Mouse (Mus musculus): ENCODE results near the gene Zmynd11.

Gene Zmynd11

DNA sequence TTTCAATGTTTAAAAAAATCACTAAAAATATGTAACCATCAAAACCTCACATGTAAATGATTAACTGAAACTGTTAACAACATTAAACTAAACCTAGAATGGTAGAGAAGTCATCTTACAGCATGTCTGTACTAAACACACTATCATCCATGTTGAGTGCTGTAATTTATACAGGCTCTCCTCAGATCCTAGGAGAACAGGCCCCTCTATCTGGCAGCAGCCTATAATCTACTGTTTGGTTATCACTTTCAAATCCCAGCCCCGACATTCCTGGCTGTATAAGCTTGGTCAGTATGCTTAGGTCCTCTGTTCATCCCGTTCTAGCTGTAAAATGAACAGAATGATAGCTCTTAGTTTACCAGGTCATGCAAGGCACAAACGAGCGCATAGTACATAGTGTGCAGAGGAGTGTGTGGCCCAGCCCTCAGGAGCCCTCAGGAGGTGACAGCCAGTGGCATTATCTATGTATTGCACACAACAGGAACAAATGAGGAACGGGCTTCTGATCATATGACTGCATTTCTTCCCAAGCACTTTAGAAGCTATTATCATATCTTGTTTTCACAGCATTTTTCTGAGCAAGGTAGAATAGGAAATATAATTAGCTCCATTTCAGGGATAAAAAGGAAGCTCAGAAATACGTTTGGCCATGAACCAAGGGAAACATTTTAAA is 51.5 kb downstream of the Zmynd11 start:
- DNase-seq = no peak

DNA sequence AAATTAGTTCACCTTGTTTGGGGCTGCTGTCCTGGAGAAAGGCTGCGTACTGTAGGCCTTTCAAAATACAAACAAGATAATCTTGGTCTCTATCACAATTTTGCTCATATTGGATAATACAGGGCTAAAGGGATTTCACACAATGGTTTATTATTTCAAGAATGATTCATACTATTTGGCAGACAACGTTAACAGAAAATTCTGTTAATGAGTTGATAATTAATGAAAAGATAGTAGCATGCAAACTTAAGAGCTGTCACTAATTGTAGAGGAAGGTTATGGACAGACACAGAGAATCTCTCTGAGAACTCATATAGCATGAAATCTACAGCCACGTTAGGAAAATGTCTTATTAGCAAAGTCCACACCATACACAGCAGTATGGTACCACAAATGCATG is 52.2 kb downstream of the Zmynd11 start:
- no peak for DNase-seq

DNA sequence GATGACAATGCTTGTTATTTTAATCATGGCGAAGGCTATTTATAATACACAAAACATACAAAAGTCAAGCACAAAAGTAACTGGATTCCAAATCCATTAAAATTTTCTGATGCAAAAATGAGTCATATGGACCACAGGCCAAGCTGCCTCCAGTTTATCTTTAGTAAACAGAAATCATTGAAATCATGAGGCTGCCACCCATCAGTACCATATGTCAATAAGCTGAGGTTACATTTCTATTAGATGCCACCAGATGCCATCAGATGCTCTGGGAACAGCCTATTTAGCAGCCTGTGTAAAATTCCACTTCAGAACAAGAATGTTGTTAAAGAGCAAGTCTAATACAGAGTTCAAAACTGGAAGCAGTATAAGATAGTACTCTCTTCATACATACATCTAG is 52.7 kb downstream of the Zmynd11 start:
- no peak for DNase-seq

DNA sequence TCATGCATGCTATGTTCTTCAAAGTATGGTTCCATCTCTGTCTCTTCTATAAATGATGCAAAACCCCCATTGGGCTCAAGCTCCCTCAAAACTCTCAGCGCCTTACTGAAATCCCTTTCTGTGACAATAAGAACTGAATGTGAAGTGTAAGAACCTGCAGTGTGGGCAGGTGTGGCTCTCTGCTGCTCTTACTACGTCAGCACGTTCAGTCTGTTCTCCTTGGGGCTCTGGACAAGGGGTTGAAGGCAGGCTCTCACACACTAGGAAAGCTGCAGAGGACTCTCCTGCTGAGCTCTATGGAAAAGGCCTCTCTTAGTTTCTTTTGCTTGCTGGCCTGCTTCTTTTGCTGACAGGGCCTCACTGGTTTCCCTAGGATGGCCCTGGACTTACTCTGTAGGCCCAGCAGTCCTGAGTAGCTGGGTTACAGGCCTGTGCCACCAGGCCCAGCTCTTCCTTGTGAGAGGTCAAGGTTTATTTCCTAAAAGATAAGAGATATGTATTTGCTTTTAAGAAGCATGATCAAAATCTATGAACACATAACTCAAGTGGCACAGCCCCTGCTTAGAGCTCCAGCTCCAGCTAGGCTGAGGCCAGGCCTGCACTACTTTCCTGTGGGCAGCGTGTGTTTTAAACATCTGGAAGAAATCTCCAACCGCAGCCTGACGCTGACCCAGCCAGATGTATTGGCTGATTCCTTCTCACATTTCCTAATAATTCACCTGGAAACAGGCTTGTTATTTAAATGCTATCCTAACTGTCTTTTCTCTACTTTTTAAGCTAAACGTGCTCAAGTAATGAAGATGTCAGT is 56.5 kb downstream of the Zmynd11 start:
- no peak for DNase-seq

DNA sequence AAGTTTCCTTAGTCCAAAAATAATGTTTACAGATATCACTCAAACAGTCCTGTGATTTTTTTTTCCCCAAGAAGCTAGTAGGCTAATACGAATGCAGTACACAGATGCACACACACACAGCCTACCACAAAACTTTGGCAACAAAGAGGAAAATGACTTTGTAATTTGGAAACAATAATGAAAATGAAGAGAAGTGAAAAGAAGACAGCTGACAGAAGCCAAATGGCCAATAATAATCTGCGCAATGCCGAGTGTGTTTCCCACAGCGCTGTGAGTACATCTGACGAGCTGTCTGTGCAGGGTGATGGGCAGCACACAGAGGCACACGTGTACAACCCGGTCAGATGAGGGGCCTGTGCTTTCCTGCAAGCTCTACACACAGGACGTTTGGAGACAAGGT is 58.4 kb downstream of the Zmynd11 start:
- DNase-seq = no peak

DNA sequence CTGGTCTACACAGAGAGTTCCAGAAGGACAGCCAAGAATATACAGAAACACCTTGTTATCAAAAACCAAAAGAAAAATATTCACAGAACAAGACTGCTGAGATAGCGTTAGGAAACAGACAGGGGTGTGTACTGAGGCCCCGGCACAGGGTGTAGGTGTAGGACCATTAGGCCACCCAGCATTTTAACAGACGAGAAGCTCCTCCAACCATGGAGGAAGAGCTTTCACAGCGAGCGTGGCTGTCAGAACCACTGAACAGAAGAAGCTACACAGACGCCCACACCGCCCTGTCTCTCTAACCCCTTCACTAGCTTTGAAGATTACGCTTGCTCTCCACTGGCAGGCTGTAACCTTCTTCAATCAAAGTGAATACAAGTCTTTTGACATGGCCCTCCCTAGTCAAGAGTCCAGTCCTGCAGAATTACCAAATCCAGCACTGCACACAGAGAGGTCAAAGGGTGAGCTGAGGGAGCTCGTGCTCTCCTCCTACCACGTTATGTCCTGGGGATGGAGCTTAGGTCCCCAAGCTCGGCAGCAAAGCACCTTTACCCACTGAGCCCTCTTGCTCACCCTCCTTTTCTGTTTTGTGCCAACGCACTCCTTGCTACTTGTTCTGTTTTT is 62.4 kb downstream of the Zmynd11 start:
- no peak for DNase-seq

DNA sequence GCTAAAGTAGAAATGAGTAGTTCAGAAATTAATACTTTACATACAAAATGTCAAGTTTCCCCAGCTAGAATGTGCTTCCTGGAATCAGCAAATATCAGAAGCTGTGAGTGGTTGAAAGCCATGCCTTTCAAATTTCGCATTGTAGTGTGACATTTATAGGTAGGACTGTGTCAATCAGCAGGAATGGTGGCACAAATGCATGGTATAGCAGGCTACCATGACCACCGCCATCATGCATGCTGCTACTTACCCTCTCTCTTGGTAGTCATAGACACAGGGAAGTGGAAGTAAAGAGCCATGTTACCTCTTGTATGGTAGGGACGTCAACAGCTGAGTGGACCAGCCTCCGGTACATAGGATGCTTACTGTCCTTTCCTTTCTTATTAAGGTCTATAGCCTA is 67.8 kb downstream of the Zmynd11 start:
- no peak for DNase-seq

DNA sequence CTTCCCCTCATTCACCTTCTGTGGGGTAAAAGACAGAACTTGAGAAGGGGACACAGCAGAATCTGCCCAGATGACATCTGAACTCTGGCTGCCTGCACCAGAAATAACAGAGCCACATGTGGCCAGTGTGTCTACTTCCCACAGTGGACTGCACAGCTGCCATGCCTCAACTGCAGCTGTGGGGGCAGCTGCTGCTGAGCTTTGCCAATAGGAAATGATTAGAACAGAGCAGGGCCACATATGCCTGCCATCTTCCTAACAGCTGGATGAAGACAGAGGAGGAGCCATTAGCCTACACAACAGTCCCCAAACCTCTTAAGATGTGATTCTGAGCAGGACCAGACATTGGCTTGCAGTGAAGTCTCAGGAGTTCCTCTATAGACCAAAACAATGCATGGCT is 69.3 kb downstream of the Zmynd11 start:
- peak; percentile 52 to 53 for DNase-seq

DNA sequence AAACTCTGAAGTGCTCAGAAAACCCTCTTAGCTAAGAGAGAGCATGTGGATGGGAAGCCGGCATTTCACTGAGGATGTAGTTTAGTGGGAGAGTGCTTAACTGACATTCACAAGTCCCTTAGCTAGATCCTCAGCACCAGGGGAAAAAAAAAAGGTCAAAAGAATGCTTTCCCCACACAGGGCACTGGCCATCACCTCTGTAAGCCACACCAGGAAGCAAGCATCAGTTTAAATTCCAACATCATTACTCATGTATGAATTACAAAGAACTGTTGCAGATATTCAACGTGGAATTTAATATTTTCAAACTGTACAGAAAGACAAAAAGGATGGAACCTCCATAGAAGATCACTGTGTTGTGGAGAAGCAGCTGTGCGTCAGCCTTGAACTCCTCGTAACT is 69.7 kb downstream of the Zmynd11 start:
- no peak for DNase-seq

DNA sequence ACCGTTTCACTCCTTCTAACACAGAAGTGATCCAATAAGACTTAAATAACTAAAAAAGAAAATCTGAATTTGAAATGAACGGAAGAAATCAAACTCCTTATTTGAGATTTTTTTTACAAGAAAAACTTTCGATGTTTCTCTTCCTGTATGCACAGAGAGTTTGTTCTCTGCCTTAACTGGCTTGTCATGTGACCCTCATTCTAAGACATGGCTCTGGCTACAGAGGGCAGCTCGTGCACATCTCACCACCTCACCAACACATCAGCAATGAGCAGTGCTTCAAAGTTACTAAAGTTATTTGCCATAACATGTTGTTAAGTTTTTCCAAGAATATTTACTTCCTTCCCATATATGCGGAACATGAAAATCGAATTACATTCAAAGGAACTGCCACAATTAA is 70.5 kb downstream of the Zmynd11 start:
- no peak for DNase-seq

DNA sequence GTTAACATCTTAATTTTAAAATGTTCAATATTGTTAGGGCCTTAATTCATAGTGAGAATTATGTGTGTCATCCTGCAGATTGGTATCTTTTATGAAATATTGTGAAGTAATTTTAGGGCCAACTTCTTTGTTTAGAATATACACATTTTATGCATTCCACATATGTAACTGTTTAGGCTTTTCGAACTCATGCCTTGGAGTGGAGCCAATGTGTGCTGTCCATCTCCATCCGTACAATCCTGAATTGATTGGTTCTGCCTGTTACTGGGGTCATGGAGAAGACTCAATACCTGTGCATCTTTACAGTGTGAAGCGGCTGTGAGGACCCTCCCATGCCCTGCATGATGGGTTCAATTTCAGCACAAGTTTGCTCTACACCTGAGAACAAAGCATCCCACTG is 72.3 kb downstream of the Zmynd11 start:
- DNase-seq = no peak

DNA sequence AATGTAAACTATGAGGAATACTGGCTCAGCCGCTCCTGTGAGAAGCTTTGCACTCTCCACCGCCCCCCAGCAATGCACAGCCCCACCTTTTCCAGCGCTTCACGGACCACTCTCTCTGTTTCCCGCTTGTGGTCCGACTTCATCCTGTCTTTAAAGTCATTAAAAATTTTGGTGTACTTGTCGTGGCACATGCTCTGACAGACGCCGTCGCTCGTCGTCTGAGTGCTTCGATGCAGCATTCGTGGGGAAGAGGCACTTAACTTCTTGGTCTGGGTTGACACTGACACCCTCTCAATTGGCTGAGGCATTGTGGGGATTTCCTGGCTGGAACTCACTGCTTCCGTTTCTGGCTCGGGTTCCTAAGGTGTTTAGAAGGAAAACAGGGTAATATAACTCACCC is 75.8 kb downstream of the Zmynd11 start:
- DNase-seq = no peak

DNA sequence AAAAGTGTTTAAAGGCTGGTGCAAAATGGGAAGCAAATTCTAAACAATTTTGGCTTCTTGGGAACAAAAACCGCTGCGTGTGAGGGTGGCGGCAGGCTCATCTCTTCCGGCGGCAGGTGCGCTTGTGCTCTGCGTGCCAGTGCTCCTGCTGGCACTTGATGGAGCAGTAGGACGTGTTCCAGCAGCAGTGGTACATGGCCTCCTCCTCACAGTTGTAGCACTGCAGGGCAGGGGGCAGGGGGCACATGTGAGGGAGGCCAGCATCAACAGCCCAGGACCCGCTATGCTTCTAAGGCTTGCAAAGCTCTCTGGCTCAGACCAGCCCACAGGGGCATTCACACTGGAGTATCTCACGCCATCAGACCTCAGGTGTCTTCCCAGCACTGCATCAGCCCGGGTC is 78.4 kb downstream of the Zmynd11 start:
- DNase-seq = no peak

DNA sequence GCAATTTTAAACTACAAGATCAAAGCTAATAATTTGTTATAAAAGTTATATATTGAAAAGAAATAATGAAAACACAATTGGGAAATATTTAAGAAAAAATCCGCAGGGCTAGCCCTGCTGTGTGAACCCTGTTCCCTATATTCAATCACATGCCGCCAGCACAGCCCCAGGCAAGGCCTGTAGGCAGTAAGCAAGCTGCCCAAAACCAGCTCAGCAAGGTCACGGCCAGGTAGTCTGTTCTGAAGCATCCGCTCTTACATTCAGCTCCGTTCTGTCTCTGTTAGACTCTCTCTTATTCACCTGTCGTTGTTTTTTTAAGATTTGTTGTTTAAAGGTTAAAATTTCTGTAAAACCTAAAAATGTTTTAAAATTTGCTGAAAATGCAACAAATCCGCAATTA is 78.9 kb downstream of the Zmynd11 start:
- DNase-seq = no peak

DNA sequence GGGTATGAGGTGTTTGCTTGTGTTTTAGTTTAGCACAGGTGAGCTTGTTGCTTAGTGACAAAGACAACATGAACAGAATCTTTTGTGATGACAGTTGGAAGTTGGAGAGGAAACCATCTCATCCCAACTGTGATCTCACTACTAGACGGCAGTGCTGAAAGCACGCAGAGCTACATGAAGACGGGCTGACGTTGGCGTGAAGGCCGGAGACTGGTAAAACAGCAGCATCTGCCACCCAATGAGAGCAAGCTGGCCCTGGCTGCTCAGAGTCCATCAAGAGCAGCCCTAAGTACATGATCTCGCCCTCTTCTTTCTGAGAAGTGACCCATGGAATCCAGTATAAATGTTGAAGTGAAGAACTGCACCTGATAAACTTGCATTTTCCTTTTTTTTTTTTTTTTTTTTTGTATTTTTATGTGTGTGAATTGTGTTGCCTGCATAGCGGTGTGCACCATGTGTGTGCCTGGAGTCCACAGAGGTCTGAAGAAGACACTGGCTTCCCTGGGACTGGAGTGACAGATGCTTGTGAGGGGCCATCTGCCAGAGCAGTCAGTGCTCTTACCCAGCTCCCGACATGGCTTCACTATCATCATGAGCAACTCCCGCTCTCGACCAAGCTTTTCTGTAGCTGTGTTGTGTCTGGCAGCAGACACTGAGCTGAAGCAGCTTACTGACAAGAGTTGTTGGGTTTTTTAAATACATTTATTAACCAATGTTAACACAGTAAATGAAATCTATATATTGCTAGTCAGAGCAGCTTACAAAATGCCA is 80.8 kb downstream of the Zmynd11 start:
- DNase-seq = no peak

DNA sequence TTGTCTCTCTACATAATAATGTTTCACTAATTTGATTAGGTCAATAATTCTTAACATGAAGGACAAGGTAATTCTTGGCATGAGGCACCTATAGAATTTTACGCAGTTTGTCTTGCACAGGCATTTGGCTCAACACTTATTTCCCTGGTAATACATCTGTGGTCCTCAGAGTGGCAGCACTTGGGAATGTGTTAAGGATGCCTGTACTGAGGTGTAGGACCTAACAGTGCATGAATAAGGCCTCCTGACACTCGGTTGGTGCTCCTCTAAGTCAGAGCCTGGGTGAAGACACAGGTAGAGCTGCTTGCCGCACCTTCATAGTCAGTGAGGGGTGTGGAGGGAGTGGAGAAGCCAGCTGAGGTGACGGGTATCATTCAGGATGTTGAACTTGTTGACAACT is 81.8 kb downstream of the Zmynd11 start:
- DNase-seq = no peak

DNA sequence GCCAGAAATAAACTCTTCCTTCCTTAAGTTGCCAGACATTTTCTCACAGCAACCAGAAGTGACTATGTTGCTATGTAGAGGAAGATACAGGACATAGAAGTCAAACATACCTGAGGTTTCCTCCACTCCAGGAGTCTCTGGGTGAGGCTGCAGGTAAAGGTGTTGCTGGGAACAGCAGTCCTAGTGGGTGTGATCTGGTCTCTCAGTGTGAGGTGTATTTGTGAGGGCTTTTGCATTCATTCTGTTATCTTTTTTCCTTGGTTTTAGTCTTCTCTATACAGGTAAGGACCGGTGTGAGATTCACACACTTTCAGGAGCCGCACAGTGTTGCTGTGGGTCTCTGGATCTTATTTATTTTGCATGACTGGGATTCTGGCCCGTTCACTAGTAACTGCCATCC is 83.6 kb downstream of the Zmynd11 start:
- DNase-seq = no peak

DNA sequence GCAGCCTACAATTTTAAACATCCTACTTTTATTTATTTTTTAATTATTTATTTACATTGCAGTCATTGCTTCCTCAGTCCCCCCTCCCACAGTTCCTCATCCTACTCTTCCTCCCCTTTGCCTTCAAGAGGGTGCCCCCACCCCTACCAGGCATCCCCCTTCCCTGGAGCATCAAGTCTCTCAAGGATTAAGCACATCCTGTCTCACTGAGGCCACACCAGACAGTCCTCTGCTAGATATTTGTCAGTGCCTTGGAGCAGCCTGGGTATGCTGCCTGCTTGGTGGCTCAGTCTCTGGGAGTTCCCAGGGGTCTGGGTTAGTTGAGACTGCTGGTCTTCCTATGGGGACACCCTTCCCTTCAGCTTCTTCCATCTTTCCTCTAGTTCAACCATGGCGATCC is 91.0 kb downstream of the Zmynd11 start:
- no peak for DNase-seq

DNA sequence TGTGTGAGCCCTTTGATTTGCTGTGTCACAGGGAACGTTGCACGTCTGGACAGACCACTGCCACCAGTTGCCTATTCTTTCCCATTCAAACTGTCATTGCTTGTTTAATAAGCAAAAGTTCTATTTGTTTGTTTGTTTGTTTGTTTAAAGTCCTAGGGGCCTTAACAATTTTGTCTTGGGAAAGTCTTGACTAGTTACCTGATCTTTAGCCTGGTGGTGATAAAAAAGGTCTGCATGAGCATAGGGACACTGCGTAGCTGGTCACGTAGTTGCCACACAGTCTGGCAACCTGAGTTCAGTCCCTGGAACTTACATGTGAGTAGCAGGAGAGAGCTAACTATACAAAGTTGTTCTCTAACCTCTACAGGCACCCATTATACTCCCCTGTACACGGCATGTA is 95.9 kb downstream of the Zmynd11 start:
- no peak for DNase-seq

DNA sequence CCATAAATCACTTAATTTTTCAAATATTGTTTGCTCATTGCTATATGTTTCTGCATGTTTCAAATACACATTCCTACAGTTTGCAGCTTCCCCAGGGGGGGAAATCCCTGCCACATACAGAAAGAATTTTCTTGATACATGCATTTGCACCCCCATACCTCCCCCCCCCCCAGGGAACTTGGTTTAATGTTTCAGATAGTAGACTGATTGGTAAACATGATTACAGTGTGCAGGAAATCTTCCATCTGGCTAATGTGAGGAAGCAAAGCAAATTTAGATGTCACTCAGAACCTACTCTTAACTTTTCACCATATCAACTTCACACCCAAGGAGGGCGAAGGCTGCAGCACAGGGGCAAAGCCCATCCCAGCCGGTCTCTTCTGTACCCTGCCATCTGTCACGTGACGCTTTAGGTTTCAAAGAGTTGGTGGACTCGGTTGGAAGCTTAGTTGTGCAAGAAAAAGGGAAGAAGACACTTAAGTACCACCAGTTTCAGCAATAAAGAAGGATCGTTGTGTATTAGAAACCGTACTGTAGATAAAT is 97.1 kb downstream of the Zmynd11 start:
- DNase-seq = no peak

DNA sequence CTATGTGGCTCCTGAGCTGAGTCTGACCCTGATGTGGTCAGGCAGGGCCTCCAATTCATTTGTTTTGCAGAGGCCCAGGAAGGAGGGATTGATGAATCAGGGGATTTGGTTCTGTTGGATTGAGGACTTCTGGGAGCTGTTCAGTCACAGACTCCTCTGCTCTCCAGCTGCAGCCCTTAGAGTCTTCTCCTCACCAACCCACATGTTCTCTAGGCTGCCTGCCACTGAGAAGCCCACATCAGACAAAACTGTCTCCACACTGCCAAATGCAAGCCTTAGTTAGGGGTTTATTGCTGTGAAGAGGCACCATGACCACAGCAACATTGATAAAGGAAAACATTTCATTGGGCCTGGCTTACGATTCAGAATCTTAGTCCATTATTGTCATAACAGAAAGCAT is 101.5 kb downstream of the Zmynd11 start:
- no peak for DNase-seq

DNA sequence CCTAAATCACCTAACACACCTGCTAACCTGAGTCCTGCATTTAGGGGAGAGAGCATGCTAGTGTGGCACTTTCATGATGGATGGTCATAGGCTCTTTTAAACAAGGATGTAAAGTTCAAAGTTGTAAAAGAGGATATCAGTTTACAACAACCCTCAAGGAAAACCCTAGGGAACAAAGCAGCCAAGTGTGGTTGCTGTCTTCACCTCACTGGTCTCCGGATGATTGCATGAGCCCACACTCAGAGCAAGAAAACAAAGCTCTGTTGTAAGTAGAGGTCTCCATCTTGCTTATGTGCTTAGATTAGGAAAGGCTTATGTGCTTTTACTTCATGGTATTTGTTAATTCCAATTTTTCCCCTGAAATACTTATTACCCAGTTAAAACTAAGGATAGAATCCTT is 104.4 kb downstream of the Zmynd11 start:
- no peak for DNase-seq

DNA sequence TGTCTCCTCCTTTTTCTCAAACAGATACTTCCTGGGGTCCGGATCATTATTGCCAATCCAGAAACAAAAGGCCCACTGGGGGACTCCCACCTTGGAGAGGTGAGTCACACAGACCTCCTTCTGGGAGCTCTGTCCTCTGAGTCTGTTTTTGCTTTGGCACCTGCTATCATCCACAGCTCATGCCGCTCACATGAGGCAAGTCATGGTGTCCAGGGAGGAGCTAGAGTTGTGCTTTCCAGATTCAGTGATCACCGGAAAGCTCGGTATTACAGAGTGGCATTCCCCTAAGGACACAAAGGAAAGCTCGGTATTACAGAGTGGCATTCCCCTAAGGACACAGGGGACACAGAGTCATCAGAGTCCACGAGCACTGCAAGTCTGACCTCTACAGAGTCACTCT is 108.5 kb downstream of the Zmynd11 start:
- no peak for DNase-seq
